Mouse (Mus musculus): ENCODE results near the gene Gpr39.

Gene Gpr39

GRCm38 (mm10) chr1:125721104-125721758 is 44.4 kb downstream of the Gpr39 start:
- Histone ChIP-seq H3K36me3 (ENCODE audit: control insufficient read depth, insufficient read depth, low read length, poor library complexity, severe bottlenecking) (no peaks in the 10 kb centered on the region), H3K27me3 (ENCODE audit: control insufficient read depth, insufficient read depth, low read length, poor library complexity, severe bottlenecking) (no peaks in the 10 kb centered on the region)
- DNase-seq (ENCODE audit: low read depth, low spot score) = no peak

DNA sequence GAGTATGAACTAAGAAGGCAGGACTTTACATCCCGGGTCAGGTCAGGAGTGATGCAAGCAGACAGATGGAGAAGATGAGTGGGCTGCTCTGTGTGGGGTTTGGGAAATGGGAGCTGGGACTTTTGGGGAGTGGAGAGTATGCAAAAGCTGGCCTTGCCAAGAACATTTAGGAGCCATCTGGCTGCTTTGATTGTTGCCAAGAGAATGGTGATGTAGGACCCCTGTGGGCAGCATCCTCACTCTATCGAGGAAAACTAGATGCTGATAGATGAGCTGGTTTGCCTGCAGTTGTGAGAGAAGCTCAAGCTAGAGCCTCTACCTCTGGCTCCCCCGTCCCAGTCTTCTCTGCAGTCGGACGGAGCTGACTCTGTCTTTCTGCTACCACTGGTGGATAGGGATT is 47.5 kb downstream of the Gpr39 start:
- H3K36me3 ChIP-seq (ENCODE audit: control insufficient read depth, insufficient read depth, low read length, poor library complexity, severe bottlenecking) = no peaks in the 10 kb centered on the region
- DNase-seq (ENCODE audit: low read depth, low spot score) = no peak
- H3K27me3 ChIP-seq (ENCODE audit: control insufficient read depth, insufficient read depth, low read length, poor library complexity, severe bottlenecking) = no peaks in the 10 kb centered on the region

GRCm38 (mm10) chr1:125729025-125729565 is 52.3 kb downstream of the Gpr39 start:
- no peak for DNase-seq (ENCODE audit: low read depth, low spot score)
- Histone ChIP-seq H3K36me3 (ENCODE audit: control insufficient read depth, insufficient read depth, low read length, poor library complexity, severe bottlenecking) (no peaks in the 10 kb centered on the region), H3K27me3 (ENCODE audit: control insufficient read depth, insufficient read depth, low read length, poor library complexity, severe bottlenecking) (no peaks in the 10 kb centered on the region)

DNA sequence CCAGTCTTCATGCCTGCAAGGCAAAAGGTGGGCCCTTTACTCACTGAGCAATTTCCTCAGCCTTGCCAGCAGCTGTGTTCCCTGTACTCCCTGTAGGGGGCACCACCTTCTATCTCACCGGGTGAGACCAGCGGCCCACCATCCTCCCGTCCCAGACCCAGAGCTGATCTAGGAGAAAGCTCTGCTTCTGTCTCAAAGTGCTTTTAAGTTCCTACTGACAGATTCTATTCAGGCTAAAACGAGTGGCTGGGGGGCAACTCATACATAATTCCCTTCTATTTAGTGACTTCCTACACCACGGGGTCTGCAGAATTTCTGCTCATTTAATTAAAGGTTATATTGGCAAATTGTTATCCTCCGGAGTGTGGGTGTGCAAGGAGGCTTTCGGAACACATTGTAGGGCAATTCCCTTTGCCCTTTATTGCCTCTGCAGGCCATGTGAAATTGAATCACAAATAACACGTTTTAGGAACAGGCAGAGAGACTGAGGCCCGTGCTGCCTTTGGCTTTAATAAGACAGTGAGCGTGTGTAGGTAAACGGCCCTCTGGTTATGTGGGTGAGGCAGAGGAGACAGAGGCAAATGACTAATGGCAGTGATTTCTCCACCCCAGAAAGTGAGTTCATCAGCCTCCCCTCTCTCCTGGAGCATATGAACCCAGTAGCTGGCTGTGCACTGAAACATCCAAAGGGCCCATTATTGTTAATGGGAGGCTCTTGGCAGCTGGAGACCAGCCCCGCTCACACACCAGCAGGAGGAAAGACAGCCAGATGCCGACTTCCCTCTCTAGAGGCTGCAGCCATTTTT is 53.1 kb downstream of the Gpr39 start:
- Histone ChIP-seq H3K27me3 (ENCODE audit: control insufficient read depth, insufficient read depth, low read length, poor library complexity, severe bottlenecking) (no peaks in the 10 kb centered on the region), H3K36me3 (ENCODE audit: control insufficient read depth, insufficient read depth, low read length, poor library complexity, severe bottlenecking) (no peaks in the 10 kb centered on the region)
- DNase-seq (ENCODE audit: low read depth, low spot score) = no peak

GRCm38 (mm10) chr1:125730537-125730880 is 53.7 kb downstream of the Gpr39 start:
- no peaks in the 10 kb centered on the region for H3K27me3 ChIP-seq (ENCODE audit: control insufficient read depth, insufficient read depth, low read length, poor library complexity, severe bottlenecking)
- DNase-seq (ENCODE audit: low read depth, low spot score) = no peak

DNA sequence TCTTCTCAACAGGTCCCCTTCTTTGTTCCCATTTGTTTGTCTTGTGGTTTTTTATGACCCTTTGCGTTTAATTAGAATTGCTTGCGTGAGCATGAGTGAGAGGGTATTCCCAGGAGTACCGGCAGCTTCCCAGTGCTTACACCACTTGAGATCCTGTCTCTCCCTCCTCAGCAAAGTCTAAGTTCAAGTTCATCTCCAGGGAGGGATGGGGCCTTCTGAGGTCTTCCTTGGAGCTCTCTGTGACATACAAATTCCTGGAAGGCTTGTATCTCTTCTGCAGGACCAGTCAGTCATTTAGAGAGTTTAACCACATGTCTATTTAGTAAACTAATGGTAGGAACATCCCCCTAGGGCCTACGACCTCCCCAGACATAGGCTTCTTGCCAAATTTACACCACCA is 55.1 kb downstream of the Gpr39 start:
- no peak for DNase-seq (ENCODE audit: low read depth, low spot score)
- Histone ChIP-seq H3K27me3 (ENCODE audit: control insufficient read depth, insufficient read depth, low read length, poor library complexity, severe bottlenecking) (no peaks in the 10 kb centered on the region), H3K36me3 (ENCODE audit: control insufficient read depth, insufficient read depth, low read length, poor library complexity, severe bottlenecking) (no peaks in the 10 kb centered on the region)

More at GRCm38 (mm10) chr1:125730537-125730880, 53.7 kb downstream of the Gpr39 start:
- H3K36me3 ChIP-seq (ENCODE audit: control insufficient read depth, insufficient read depth, low read length, poor library complexity, severe bottlenecking) = no peaks in the 10 kb centered on the region

DNA sequence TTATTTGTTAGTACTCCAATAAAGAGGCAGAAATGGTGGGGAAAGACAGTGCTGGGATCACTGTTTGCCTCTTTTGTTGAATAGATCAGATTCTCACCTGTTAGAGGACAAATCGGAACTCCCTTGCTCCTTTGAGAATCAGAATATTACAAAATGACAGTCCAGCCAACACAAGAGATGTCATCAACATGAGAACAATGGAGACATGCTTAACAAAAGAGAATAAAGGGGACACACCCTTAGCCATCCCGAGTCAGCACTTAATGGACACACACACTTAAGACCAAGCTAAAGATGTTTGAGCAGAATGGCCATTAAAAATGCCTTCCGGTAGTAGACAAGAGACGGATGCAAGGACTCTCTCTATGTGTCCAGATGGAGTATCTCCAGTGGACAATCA is 68.0 kb downstream of the Gpr39 start:
- no peaks in the 10 kb centered on the region for H3K36me3 ChIP-seq (ENCODE audit: control insufficient read depth, insufficient read depth, low read length, poor library complexity, severe bottlenecking)

DNA sequence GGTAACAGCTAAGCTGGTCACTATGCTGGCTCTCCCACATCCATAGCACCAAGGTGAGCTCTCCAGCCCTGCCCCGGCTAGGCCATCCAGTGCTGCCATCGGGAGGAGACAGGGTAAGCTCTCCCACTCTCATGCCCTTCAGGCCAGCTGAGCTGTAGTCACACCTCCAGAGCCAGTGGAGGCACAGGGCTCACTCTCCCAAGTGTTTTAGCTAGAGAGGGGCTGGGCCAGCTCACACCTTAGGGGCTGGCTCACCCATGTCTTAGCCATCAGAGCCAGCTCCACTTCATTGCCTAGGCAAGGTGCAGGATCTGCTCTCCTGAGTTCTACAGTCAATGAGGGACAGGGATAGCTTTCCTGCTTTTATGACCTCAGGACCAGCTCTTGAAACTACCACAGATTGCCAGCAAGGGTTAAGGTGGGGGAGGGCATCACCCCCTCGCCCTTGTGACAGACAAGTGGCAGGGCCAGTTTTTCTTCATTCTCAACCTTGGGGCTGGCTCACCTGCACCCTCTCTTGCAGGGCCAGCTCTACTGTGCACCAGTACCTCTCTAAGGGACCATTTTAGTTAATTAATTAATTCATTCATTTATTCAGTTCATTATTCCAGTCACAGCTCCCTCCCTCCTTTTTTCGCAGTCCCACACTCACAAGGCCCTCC is 78.7 kb downstream of the Gpr39 start:
- DNase-seq (ENCODE audit: low read depth, low spot score) = no peak
- no peaks in the 10 kb centered on the region for H3K27me3 ChIP-seq (ENCODE audit: control insufficient read depth, insufficient read depth, low read length, poor library complexity, severe bottlenecking)
- H3K36me3 ChIP-seq (ENCODE audit: control insufficient read depth, insufficient read depth, low read length, poor library complexity, severe bottlenecking) = no peaks in the 10 kb centered on the region

More for the DNA sequence above, 68.0 kb downstream of the Gpr39 start:
- no peak for DNase-seq (ENCODE audit: low read depth, low spot score)
- H3K27me3 ChIP-seq (ENCODE audit: control insufficient read depth, insufficient read depth, low read length, poor library complexity, severe bottlenecking) = no peaks in the 10 kb centered on the region

DNA sequence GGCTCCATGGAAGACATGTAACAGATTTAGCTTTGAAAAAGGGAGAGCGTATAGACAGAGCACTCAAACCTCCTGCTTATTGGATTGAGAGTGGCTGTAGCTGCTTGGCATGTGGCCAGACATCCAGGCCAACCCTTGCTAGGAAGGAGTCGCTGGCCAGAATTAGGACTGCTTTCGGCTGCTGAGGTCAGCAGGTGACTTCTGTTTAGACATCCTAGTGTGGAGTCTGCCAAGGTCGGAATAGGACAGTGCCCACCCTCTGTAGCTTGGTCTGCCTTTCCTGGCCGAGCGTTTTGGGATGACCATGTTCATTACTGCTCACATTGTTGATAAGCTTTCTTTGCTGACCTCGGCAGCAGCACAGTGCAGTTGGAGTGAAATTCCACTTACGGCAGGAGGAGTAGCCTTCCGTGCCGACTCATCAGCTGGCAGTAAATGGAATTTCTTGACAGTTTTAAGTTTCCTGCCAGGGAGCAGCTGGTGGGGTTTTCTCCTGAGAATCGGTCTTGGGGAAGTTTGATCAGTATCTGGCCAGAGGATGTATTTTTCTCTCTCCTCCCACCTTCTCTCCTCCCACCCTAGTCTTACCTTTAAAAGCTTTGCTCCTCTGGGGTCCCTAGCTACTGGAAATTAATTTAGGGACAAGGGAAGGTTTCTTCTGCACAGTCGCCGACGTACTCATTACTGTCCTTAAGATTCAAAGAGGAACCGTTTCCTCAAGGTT is 83.3 kb downstream of the Gpr39 start:
- no peaks in the 10 kb centered on the region for H3K36me3 ChIP-seq (ENCODE audit: control insufficient read depth, insufficient read depth, low read length, poor library complexity, severe bottlenecking)
- H3K27me3 ChIP-seq (ENCODE audit: control insufficient read depth, insufficient read depth, low read length, poor library complexity, severe bottlenecking) = no peaks in the 10 kb centered on the region
- no peak for DNase-seq (ENCODE audit: low read depth, low spot score)

DNA sequence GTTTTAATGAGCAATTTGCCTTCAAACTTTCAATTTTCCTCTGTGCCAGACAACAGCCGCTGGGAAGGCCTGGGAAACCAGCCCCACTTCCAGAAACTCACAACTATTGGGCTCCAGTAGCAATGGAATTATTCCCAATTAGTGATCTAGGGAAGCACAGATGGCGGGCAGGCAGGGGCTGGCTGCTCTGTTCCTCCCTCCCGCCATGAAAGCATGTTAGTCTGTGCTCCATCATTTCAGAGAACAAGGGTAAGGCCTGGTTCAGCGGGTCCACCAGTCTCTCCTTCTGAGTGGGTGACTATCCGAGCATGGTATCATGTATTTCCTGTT is 83.9 kb downstream of the Gpr39 start:
- Histone ChIP-seq H3K36me3 (ENCODE audit: control insufficient read depth, insufficient read depth, low read length, poor library complexity, severe bottlenecking) (no peaks in the 10 kb centered on the region), H3K27me3 (ENCODE audit: control insufficient read depth, insufficient read depth, low read length, poor library complexity, severe bottlenecking) (no peaks in the 10 kb centered on the region)
- no peak for DNase-seq (ENCODE audit: low read depth, low spot score)

DNA sequence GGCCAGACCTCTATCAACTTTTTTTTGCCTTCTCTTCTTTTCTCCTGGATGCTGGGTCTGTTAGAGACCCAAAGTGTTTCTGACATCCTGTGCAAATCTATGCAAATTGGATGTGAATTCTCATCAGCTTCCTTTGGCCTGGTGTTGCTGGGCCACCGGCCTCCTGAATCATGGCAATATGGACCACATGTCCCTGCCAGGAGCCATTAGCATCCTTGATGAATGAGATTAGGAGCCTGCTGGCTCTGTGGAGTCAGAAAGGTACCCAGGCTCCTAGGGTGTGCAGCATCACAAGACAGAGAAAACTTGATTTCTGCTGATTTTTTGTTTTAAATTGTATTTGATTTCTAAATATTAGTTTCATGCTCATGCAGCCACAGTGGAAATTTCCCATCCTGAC is 85.3 kb downstream of the Gpr39 start:
- no peaks in the 10 kb centered on the region for H3K27me3 ChIP-seq (ENCODE audit: control insufficient read depth, insufficient read depth, low read length, poor library complexity, severe bottlenecking)
- no peaks in the 10 kb centered on the region for H3K36me3 ChIP-seq (ENCODE audit: control insufficient read depth, insufficient read depth, low read length, poor library complexity, severe bottlenecking)
- DNase-seq (ENCODE audit: low read depth, low spot score) = no peak

DNA sequence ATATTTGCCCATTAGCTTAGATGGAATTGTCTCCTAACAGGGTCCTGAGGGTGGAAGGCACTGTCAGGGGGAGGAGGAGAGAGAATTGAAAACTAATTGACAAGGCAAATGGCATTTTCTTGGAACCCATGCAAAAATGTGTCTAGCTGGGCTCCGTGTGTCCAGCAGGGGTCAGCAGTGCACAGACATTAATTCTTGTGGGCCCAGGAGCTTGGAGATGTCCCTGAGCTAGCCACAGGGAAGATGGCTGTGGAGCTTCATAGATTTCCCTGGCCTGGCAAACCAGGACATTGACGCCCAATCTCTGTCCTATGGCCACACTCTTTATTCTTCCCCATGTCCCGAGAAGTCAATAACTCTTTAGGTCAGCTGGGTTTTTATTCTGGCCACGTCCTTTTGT is 113.0 kb downstream of the Gpr39 start:
- no peak for DNase-seq (ENCODE audit: low read depth, low spot score)
- Histone ChIP-seq H3K36me3 (ENCODE audit: control insufficient read depth, insufficient read depth, low read length, poor library complexity, severe bottlenecking) (no peaks in the 10 kb centered on the region), H3K27me3 (ENCODE audit: control insufficient read depth, insufficient read depth, low read length, poor library complexity, severe bottlenecking) (no peaks in the 10 kb centered on the region)

- H3K27me3 ChIP-seq (ENCODE audit: control insufficient read depth, insufficient read depth, low read length, poor library complexity, severe bottlenecking) = no peaks in the 10 kb centered on the region
- no peak for DNase-seq (ENCODE audit: low read depth, low spot score)
- no peaks in the 10 kb centered on the region for H3K36me3 ChIP-seq (ENCODE audit: control insufficient read depth, insufficient read depth, low read length, poor library complexity, severe bottlenecking)
Observed at GRCm38 (mm10) chr1:125800506-125800905, 123.7 kb downstream of the Gpr39 start.

GRCm38 (mm10) chr1:125808426-125808825 is 131.6 kb downstream of the Gpr39 start:
- no peak for DNase-seq (ENCODE audit: low read depth, low spot score)
- Histone ChIP-seq H3K36me3 (ENCODE audit: control insufficient read depth, insufficient read depth, low read length, poor library complexity, severe bottlenecking) (no peaks in the 10 kb centered on the region), H3K27me3 (ENCODE audit: control insufficient read depth, insufficient read depth, low read length, poor library complexity, severe bottlenecking) (no peaks in the 10 kb centered on the region)

Data from splenic B cell, adult 2 months (primary cell).